Mouse (Mus musculus): ENCODE measurements around the gene Csnk1g1. TPM values are rescaled to one million over a fixed set of nuclear protein-coding genes. Genes with fewer than 3 reads are reported as not detected.
A peak's percentile ranks its signal among the peaks of the same experiment; 100 is the strongest.

The Csnk1g1 gene
- total and polyA plus RNA-seq, 2 experiments from 2014 or later = 17.4 to 28.6 TPM

- Histone ChIP-seq H3K4me3 (ENCODE audit: low read depth, low read length) (no peak overlapping the region), H3K9me3 (ENCODE audit: low read length) (no peaks in the 10 kb centered on the region), H3K4me2 (ENCODE audit: low read depth, low read length, poor library complexity, severe bottlenecking) (no peak overlapping the region), H3K27ac (ENCODE audit: low read depth, low read length) (no peak overlapping the region), H3K27me3 (ENCODE audit: insufficient read depth, low read length) (no peaks in the 10 kb centered on the region), H3K4me1 (ENCODE audit: insufficient read depth, low read length) (no peaks in the 10 kb centered on the region), H3K36me3 (ENCODE audit: insufficient read depth, low read length) (no peaks in the 10 kb centered on the region), H3K9ac (replicated peaks; ENCODE audit: low read length, poor library complexity, severe bottlenecking) (no peak overlapping the region)
- ATAC-seq (ENCODE audit: low FRiP score) = no peak
- WGBS = 78% methylated on average over 2 of the region's 2 CpGs
- no peak for TF ChIP-seq CTCF (IDR thresholded peaks at IDR 0.05)
- DNase-seq (ENCODE audit: low spot score) = no peak
Measured at GRCm38 (mm10) chr9:65973206-65973605, 64.5 kb downstream of the Csnk1g1 start.

DNA sequence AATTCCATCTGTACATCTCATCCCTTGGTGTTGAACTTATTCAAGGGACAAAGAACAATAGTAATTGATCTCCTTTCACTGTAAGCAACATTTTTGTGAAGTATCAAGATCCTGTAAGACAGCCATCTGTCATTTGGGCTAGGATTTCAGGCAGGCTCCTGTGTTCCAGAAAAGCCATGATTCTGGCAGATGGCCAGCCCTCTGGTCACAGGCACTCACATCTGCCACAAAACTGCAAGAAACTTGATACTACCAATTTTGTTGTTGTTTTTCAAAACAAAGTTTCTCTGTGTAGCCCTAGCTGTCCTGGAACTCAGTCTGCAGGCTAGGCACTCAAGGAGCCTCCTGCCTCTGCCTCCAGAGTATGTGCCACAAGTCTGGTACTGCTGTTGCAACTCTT is 67.2 kb downstream of the Csnk1g1 start:
- Histone ChIP-seq H3K9ac (replicated peaks; ENCODE audit: low read length, poor library complexity, severe bottlenecking) (no peak overlapping the region), H3K9me3 (ENCODE audit: low read length) (no peaks in the 10 kb centered on the region), H3K36me3 (ENCODE audit: insufficient read depth, low read length) (no peaks in the 10 kb centered on the region), H3K4me3 (ENCODE audit: low read depth, low read length) (no peak overlapping the region), H3K4me1 (ENCODE audit: insufficient read depth, low read length) (no peaks in the 10 kb centered on the region), H3K4me2 (ENCODE audit: low read depth, low read length, poor library complexity, severe bottlenecking) (no peak overlapping the region), H3K27me3 (ENCODE audit: insufficient read depth, low read length) (no peaks in the 10 kb centered on the region), H3K27ac (ENCODE audit: low read depth, low read length) (no peak overlapping the region)
- ATAC-seq (ENCODE audit: low FRiP score) = no peak
- peak; percentile 7 for DNase-seq (ENCODE audit: low spot score)
- no peak for TF ChIP-seq CTCF (IDR thresholded peaks at IDR 0.05)

- DNase-seq (ENCODE audit: low spot score) (no peak), ATAC-seq (ENCODE audit: low FRiP score) (no peak)
- Histone ChIP-seq H3K27ac (ENCODE audit: low read depth, low read length) (no peak overlapping the region), H3K36me3 (ENCODE audit: insufficient read depth, low read length) (no peaks in the 10 kb centered on the region), H3K4me1 (ENCODE audit: insufficient read depth, low read length) (no peaks in the 10 kb centered on the region), H3K9me3 (ENCODE audit: low read length) (no peaks in the 10 kb centered on the region), H3K9ac (replicated peaks; ENCODE audit: low read length, poor library complexity, severe bottlenecking) (no peak overlapping the region), H3K27me3 (ENCODE audit: insufficient read depth, low read length) (no peaks in the 10 kb centered on the region), H3K4me3 (ENCODE audit: low read depth, low read length) (no peak overlapping the region), H3K4me2 (ENCODE audit: low read depth, low read length, poor library complexity, severe bottlenecking) (no peak overlapping the region)
- WGBS = 87% methylated on average over 1 of the region's 1 CpGs
- no peak for TF ChIP-seq CTCF (IDR thresholded peaks at IDR 0.05)
Measured at GRCm38 (mm10) chr9:65982841-65983240, 74.1 kb downstream of the Csnk1g1 start.

DNA sequence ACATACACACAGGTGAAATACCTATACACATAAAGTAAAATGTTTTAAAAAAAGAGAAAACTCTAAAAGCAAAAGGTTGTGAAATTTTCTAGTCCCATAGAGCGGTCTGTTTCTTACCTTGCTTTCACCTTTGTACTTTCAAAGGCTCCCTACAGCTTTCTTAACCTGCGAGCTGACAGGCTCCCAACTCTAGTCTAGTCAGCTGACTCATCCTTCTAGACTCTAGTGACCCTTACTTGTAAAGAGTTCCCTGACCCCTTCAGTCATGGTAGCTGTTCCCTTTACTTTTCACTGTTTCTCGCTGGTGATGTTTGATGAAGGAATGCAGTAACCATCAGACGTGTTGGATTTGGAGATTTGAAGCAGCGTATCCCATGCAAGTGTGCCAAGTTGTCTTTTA is 78.3 kb downstream of the Csnk1g1 start:
- Histone ChIP-seq H3K9me3 (ENCODE audit: low read length) (no peaks in the 10 kb centered on the region), H3K4me2 (ENCODE audit: low read depth, low read length, poor library complexity, severe bottlenecking) (no peak overlapping the region), H3K27me3 (ENCODE audit: insufficient read depth, low read length) (no peaks in the 10 kb centered on the region), H3K4me1 (ENCODE audit: insufficient read depth, low read length) (no peaks in the 10 kb centered on the region), H3K36me3 (ENCODE audit: insufficient read depth, low read length) (no peaks in the 10 kb centered on the region), H3K4me3 (ENCODE audit: low read depth, low read length) (no peak overlapping the region), H3K27ac (ENCODE audit: low read depth, low read length) (no peak overlapping the region), H3K9ac (replicated peaks; ENCODE audit: low read length, poor library complexity, severe bottlenecking) (no peak overlapping the region)
- no peak for ATAC-seq (ENCODE audit: low FRiP score)
- TF ChIP-seq CTCF (IDR thresholded peaks at IDR 0.05) = no peak
- DNase-seq (ENCODE audit: low spot score) = no peak
- 87% methylated on average over 5 of the region's 5 CpGs for WGBS

GRCm38 (mm10) chr9:65995603-65996376 is 87.1 kb downstream of the Csnk1g1 start:
- no peaks in the 10 kb centered on the region for H3K9me3 ChIP-seq (ENCODE audit: low read length)
- H3K36me3 ChIP-seq (ENCODE audit: insufficient read depth, low read length) = no peaks in the 10 kb centered on the region
- DNase-seq (ENCODE audit: low spot score) (no peak), ATAC-seq (ENCODE audit: low FRiP score) (no peak)
- H3K4me2 ChIP-seq (ENCODE audit: low read depth, low read length, poor library complexity, severe bottlenecking) = no peak overlapping the region
- no peaks in the 10 kb centered on the region for H3K27me3 ChIP-seq (ENCODE audit: insufficient read depth, low read length)
- H3K9ac ChIP-seq (replicated peaks; ENCODE audit: low read length, poor library complexity, severe bottlenecking) = no peak overlapping the region
- H3K4me3 ChIP-seq (ENCODE audit: low read depth, low read length) = no peak overlapping the region
- no peaks in the 10 kb centered on the region; the same call in 1 of the 2 replicates for H3K4me1 ChIP-seq (ENCODE audit: insufficient read depth, low read length)
- H3K27ac ChIP-seq (ENCODE audit: low read depth, low read length) = no peak overlapping the region
- 91% methylated on average over 7 of the region's 7 CpGs for WGBS
- no peak for TF ChIP-seq CTCF (IDR thresholded peaks at IDR 0.05)

DNA sequence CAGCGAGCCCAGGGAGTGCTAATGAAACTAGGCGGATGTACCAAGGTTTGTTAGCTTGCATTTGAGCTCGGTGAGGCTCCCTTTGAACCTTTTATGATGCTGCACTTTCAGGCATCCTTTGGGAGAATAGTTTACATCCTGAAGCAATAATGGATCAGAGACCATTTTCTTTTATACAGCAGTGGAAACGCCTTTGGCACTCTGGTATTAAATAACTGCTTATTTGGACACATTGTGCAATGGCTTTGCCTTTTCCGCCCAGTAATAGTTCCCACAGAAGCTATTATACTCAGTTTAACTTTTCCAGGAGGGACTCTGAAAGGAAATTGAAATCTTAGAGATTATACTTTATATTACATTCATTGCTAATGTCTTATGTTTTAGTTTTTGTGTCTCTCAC is 90.2 kb downstream of the Csnk1g1 start:
- ATAC-seq (ENCODE audit: low FRiP score) (no peak), DNase-seq (ENCODE audit: low spot score) (peak; percentile 10)
- Histone ChIP-seq H3K4me2 (ENCODE audit: low read depth, low read length, poor library complexity, severe bottlenecking) (no peak overlapping the region), H3K27me3 (ENCODE audit: insufficient read depth, low read length) (no peaks in the 10 kb centered on the region), H3K4me1 (ENCODE audit: insufficient read depth, low read length) (no peaks in the 10 kb centered on the region; the same call in 1 of the 2 replicates), H3K9me3 (ENCODE audit: low read length) (no peaks in the 10 kb centered on the region), H3K9ac (replicated peaks; ENCODE audit: low read length, poor library complexity, severe bottlenecking) (no peak overlapping the region), H3K4me3 (ENCODE audit: low read depth, low read length) (no peak overlapping the region), H3K27ac (ENCODE audit: low read depth, low read length) (no peak overlapping the region), H3K36me3 (ENCODE audit: insufficient read depth, low read length) (peaks cover 7% of the 10 kb centered on the region; the same call in 1 of the 2 replicates)
- WGBS = 50% methylated on average over 5 of the region's 5 CpGs
- TF ChIP-seq CTCF (IDR thresholded peaks at IDR 0.05) = no peak
